Mouse (Mus musculus) embryonic fibroblast, embryonic 13.5 days (primary cell): ENCODE measurements at regions not wholly inside any gene's neighbourhood (a gene's known extent, or its start where the extent isn't known, plus 50 kb on each side); places are given as distances from the start of the nearest gene placed in this dataset.

Experiments
- CTCF ChIP-seq: IDR thresholded peaks from 2 replicates; pipeline ENCODE4 v1.5.1; 2011; ENCODE audit warnings: mild to moderate bottlenecking, control low read depth, low read length, moderate library complexity, borderline replicate concordance; ENCODE audit not compliant: insufficient read depth
- POLR2A ChIP-seq: IDR thresholded peaks from 2 replicates; pipeline ENCODE4 v1.6.1; 2011; ENCODE audit warnings: low read depth, mild to moderate bottlenecking, control low read depth, low read length, moderate library complexity

DNA sequence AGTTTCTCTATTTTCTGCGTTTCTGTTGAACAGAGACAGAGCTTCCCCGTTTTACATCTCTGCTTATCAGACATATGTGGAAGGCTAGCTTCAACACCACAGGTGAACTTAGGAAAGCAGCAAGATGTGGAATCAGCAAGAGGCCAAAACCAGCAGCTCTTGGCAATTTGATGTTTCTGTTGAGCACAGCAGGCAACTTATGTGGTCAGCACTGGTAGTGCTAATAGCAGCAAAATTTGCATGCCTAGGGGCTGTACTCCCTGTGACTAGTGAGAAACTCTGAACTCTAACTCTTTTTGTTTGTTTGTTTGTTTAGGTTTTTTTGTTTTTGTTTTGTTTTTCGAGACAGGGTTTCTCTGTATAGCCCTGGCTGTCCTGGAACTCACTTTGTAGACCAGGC is 289.5 kb upstream of the Tet2 start:
- TF ChIP-seq CTCF (no peak), POLR2A (no peak)
